Mouse (Mus musculus) small intestine, adult 2 months (tissue): ENCODE measurements around the gene Tpcn1.

ENCODE experiments used
- CTCF ChIP-seq: fragments of 200-500 bp; IDR thresholded peaks from 2 replicates; pipeline ENCODE4 v1.5.1; 2012; ENCODE audit warnings: low read depth, mild to moderate bottlenecking, control low read depth, inconsistent platforms, low read length, moderate library complexity, mixed read lengths; ENCODE audit not compliant: insufficient replicate concordance, insufficient read length; ENCODE audit errors: extremely low read depth
- POLR2A ChIP-seq: fragments of 200-500 bp; IDR thresholded peaks from 2 replicates; pipeline ENCODE4 v1.6.1; 2012; ENCODE audit warnings: low read depth, mild to moderate bottlenecking, control low read depth, inconsistent platforms, low read length, moderate library complexity

DNA sequence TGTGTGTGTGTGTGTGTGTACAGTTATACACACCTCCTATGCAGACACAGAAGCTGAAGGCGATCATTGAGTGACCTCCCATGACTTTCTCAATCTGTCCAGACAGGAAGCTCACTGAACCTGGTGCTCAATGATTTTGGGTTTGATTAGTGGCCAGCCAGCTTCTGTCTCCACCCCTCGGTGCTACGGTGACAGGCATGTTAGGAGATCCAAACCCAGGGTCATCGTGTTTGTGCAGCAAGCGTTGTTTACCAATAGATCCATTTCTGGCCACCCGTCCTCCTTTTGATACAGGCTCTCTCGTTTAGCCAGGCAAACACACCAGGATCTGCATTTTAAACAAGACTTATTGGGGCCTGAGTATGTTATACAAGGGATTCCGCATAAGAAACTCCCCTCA is 56.8 kb downstream of the Tpcn1 start:
- TF ChIP-seq POLR2A = no peak
- no peak for TF ChIP-seq CTCF
